In genomic region chr10:127949596-127950130, GRCm38 (mm10) we compare ENCODE assay signal across 19 mouse cellular contexts. TPM values are rescaled to one million over a fixed set of nuclear protein-coding genes. Genes with fewer than 3 reads are reported as not detected.
"Had no signal": no experiment of that assay in that cellular context is flagged by ENCODE, and none has a peak within 500 bp of the region (broad histone marks: within the 10 kb centered on the region; RNA-seq: fewer than 3 reads in every experiment).

No protein-coding gene starts in this region.

- H3K9me3 ChIP-seq: limb, embryonic 13.5 days; neural tube, embryonic 12.5 days had no signal

- DNase-seq: layer of hippocampus, adult 9-11 months; lung, adult 2 months; lung, postnatal 36 days; midbrain, embryonic 14.5 days; thymus, adult 18-20 months; thymus, postnatal 14 days had no signal

- ATAC-seq: hindbrain, postnatal 0 days; lung, postnatal 0 days had no signal

- H3K9ac ChIP-seq: limb, embryonic 13.5 days; liver, embryonic 14.5 days; neural tube, embryonic 12.5 days had no signal

- H3K36me3 ChIP-seq: limb, embryonic 13.5 days; neural tube, embryonic 12.5 days had no signal

- H3K27me3 ChIP-seq: limb, embryonic 13.5 days; neural tube, embryonic 12.5 days had no signal

- H3K4me3 ChIP-seq: limb, embryonic 13.5 days; neural tube, embryonic 12.5 days had no signal

- H3K27ac ChIP-seq: hindbrain, postnatal 0 days; limb, embryonic 13.5 days; liver, embryonic 14.5 days; neural tube, embryonic 12.5 days had no signal

- H3K4me1 ChIP-seq: limb, embryonic 13.5 days; neural tube, embryonic 12.5 days had no signal

- H3K4me2 ChIP-seq: limb, embryonic 13.5 days; neural tube, embryonic 12.5 days had no signal

RNA-seq across cellular contexts. Expression of gene Sdr9c7, which starts 51.3 kb away (rescaled TPM):
- total RNA-seq: hindbrain, postnatal 0 days; layer of hippocampus, adult 18-20 months; left cerebral cortex, postnatal 36 days; megakaryocyte progenitor cell, adult 5-6 weeks; monocyte, adult 5-6 weeks; neutrophil, adult 5-6 weeks had no signal
- polyA plus RNA-seq: hindbrain, postnatal 0 days; intestine, embryonic 14.5 days; kidney, embryonic 14.5 days; limb, embryonic 13.5 days; liver, embryonic 14.5 days; lung, postnatal 0 days; midbrain, embryonic 14.5 days; neural tube, embryonic 12.5 days; stomach, embryonic 14.5 days had no signal

RNA-seq across cellular contexts. Expression of gene Hsd17b6, which starts 57.7 kb away (rescaled TPM):
- total RNA-seq: hindbrain, postnatal 0 days; layer of hippocampus, adult 18-20 months; left cerebral cortex, postnatal 36 days; megakaryocyte progenitor cell, adult 5-6 weeks; monocyte, adult 5-6 weeks; neutrophil, adult 5-6 weeks had no signal
- polyA plus RNA-seq: hindbrain, postnatal 0 days; intestine, embryonic 14.5 days; kidney, embryonic 14.5 days; limb, embryonic 13.5 days; liver, embryonic 14.5 days; lung, postnatal 0 days; midbrain, embryonic 14.5 days; neural tube, embryonic 12.5 days; stomach, embryonic 14.5 days had no signal
